Mouse (Mus musculus) gastrocnemius, adult 2 months (tissue): Measurements from ENCODE around the gene Clec10a. TPM values are rescaled to one million over a fixed set of nuclear protein-coding genes. Genes with fewer than 3 reads are reported as not detected.

Source experiments
- DNase-seq: peaks from one replicate; pipeline ENCODE4 v3.0.0; 2022
- H3K27ac ChIP-seq: fragments of 200-600 bp; 2 replicates; pipeline ENCODE4 v1.8.1; 2022; ENCODE audit warnings: mild to moderate bottlenecking
- H3K4me3 ChIP-seq: fragments of 200-600 bp; 2 replicates; pipeline ENCODE4 v1.8.1; 2022; ENCODE audit warnings: mild to moderate bottlenecking, moderate library complexity
- CTCF ChIP-seq: fragments of 200-600 bp; IDR thresholded peaks from 2 replicates; pipeline ENCODE4 v1.8.1; 2022; ENCODE audit warnings: antibody characterized with exemption, mild to moderate bottlenecking, moderate library complexity
- intact Hi-C: fragments of 180-260 bp; cut with DNase I; formaldehyde crosslinking; loops from one replicate; pipeline ENCODE4 v1.15.1; 2025
- total RNA-seq, 2 experiments: library from RNA; stranded (reverse); gene quantifications; 2 replicates each; pipeline ENCODE4 v1.2.3; 2021

Clec10a gene
- total RNA-seq, 2 experiments from 2014 or later, result 2.1 to 2.7 TPM

DNA sequence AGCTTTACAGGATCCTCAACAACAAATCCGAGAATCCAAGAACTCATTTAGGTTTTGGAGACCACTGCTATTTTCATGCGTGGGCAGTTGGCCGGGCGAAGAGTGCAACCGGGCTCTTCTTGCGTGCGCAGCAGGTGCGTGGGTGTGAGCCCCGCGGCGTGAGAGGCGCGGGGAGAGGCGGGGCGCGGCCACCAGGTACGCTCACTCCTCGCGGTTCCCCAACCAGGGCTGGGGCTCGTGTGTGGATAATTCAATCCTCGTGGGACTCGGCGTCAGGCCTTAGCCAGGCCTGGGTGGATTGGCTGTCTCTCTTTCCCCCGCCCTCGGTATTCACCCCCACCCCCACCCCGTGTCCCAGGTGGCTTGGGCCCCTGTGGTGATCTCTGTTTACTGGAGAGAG is 57.7 kb downstream of the Clec10a start:
- TF ChIP-seq CTCF, result no peak
- Histone ChIP-seq H3K4me3 (peak overlapping the region; percentile 67), H3K27ac (no peak overlapping the region; the same call in 1 of the 2 replicates)
- intact Hi-C loops, result loop anchor here (1.0 to 2.0 kb wide), 2 partner anchors 139 to 159 kb away; partner anchors contain the start of gene Asgr1
- DNase-seq, result peak; percentile 18

DNA sequence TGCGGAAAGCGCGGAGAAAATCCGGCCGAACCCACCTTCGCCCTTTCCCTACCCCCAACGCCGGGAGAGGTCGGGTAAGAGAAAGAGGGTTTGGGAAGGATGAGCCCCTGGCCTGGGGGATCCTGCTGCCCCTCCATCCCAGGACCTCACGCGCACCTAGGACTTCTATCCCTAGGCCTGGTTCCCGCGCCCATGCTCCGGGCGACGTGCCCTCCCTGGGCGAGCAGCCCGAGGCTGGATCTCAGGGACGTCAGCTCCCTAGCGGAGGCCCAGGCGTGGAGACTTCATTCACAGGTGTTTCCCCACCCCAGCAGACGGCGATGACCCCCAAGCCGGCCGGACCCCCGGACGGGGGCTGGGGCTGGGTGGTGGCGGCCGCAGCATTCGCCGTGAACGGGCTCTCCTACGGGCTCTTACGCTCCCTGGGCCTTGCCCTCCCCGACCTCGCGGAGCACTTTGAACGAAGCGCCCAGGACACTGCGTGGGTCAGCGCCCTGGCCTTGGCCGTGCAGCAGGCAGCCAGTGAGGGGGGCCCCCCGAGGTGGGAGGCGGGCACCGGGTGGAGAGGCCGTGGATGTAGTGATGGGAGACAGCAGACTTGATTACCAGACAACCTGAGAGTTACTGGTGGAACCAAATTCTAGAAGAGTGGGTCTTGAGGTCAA is 58.3 kb downstream of the Clec10a start:
- peak overlapping the region; percentile 43 for H3K27ac ChIP-seq
- peak; percentile 55 for DNase-seq
- peak overlapping the region; percentile 67 for H3K4me3 ChIP-seq
- intact Hi-C loops, result no loop called here
- TF ChIP-seq CTCF, result no peak

DNA sequence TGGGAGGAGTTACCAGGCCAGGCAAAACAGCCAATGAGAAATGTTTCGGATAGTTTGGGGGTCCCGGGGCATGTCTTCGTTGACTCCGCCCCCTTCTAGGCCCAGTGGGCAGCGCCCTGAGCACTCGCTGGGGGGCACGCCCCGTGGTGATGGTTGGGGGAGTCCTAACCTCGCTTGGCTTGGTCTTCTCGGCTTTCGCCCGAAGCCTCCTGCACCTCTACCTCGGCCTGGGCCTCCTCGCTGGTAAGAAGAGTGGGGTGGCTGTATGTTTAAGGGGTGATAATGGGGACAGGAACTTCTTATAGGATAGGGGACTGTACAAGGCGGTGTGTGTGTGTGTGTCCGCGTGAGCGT is 58.8 kb downstream of the Clec10a start:
- intact Hi-C loops, result no loop called here
- DNase-seq, result no peak
- H3K4me3 ChIP-seq, result peak overlapping the region; percentile 67; the same call in 1 of the 2 replicates

DNA sequence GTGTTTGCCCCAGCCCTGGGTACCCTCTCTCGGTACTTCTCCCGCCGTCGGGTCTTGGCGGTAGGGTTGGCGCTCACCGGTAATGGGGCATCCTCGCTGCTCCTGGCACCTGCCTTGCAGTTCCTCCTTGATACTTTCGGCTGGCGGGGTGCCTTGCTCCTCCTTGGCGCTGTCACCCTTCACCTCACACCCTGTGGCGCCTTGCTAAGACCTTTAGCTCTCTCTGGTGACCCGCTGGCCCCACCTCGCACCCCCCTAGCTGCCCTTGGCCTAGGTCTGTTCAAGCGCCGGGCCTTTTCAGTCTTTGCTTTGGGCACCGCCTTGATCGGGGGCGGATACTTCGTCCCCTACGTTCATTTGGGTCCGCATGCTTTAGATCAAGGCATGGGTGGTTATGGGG is 59.3 kb downstream of the Clec10a start:
- H3K4me3 ChIP-seq, result no peak overlapping the region
- intact Hi-C loops, result no loop called here
- DNase-seq, result no peak
- TF ChIP-seq CTCF, result no peak
- no peak overlapping the region for H3K27ac ChIP-seq

More for the DNA sequence above, 58.8 kb downstream of the Clec10a start:
- no peak overlapping the region for H3K27ac ChIP-seq
- no peak for TF ChIP-seq CTCF

DNA sequence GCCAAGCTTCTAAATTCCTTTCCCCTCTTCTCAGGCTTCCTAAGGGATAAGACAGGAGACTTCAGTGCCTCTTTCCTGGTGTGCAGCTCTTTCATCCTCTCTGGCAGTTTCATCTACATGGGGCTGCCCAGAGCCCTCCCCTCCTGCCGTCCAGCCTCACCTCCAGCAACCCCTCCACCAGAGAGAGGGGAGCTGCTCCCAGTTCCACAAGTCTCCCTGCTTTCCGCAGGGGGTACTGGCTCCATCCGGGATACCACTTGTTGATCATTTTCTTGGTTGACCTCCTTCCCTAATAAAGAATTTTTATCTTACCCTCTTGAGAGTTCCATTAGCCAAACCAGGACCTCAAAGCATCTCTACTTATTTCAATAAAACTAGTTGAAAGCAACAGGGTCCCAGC is 60.1 kb downstream of the Clec10a start:
- intact Hi-C loops, result no loop called here
- no peak for TF ChIP-seq CTCF
- H3K4me3 ChIP-seq, result no peak overlapping the region
- H3K27ac ChIP-seq, result no peak overlapping the region
- DNase-seq, result no peak

DNA sequence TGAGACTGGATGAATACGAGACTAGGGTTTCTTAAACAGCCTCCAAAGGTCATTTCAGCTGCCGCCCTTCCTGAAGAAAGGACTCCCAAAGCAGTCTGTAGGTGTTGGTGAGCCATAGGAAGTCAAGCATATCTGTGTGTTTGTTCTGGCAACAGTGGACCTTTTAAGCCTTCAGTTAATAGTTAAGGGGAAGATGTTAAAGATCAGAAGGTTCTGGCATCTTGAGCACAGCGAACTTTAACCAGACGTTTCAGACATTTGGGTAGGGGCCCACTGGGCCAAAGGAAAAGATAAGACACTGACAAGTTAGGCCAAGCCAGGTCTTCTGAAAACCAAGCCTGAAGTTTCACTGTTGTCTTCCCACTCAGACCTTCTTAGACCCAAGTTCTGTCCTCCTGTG is 62.0 kb downstream of the Clec10a start:
- no peak for TF ChIP-seq CTCF
- H3K27ac ChIP-seq, result no peak overlapping the region
- H3K4me3 ChIP-seq, result no peak overlapping the region
- no peak for DNase-seq
- intact Hi-C loops, result no loop called here

DNA sequence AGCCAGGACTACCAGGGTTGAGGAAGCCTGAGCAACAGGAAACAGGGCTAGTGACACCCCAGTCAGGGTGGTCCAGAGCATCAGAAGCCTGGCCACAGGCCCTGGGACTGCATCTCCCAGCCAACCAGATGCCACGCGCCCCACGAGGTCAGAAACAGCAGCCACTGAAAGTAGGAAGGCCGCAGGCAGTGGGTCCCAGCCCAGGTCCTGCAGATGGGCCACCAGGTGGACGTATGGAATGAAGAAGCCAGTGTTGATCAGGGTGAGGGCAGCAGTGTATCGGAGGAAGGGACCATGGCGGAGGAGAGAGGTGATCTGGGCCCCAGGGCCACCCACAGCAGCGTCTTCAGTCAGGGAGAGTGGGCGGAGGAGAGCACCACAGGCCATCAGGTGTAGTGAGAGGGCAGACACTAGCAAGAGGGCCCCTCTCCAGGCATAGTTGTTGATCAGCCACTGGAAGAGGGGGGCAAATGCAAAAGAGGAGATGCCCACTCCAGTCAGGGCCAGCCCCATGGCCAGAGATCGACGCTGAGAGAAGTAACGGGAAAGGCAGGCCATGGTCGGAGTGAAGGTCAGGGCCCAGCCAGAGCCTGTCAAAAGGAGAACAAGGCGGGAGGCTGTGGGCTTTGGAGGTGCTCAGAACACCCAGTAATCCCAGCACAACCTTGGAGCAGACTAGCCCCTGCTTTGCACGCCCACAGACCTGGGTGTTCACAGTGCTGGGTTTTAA is 62.9 kb downstream of the Clec10a start:
- Histone ChIP-seq H3K27ac (no peak overlapping the region), H3K4me3 (no peak overlapping the region)
- intact Hi-C loops, result no loop called here
- TF ChIP-seq CTCF, result no peak
- no peak for DNase-seq

DNA sequence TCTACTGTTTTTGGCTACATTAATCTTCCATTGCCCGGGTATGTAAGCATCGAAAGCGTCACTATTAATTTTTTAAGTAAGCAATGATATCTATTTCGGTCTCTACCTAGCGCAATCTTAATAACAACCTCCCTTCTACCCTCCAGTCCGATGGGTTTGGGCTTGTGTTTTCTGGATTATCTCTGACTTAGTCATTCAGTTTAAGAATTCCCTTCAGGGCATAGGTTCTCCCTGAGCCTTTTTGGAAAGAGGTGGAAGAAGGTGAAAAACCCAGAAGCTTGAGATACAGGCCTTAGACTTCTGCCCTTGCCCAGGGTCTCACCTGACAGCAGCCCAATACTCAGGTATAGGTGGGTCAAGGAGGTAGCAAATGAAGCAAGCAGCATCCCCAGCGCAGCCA is 63.9 kb downstream of the Clec10a start:
- no peak for TF ChIP-seq CTCF
- DNase-seq, result no peak
- intact Hi-C loops, result no loop called here
- H3K4me3 ChIP-seq, result peak overlapping the region; percentile 78
- H3K27ac ChIP-seq, result peak overlapping the region; percentile 90

DNA sequence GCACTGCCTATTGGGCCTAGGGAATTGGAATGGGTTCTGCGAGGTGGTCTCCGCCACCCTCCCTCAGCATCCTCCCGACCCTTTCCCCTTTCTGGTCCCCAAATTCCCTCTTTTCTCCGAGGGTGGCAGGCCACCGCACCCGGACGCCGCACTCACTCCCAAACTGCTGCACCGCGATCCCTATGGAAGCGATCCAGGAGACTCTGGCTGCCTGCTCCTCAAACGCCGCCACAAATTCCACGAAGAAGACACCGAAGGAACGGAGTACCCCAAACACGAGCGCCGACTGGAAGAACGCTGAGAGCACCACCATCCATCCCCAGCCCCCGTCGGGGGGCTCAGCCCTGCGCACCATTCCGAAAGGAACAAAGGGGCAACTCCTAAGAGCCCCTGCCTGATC is 64.3 kb downstream of the Clec10a start:
- H3K4me3 ChIP-seq, result peak overlapping the region; percentile 78
- TF ChIP-seq CTCF, result no peak
- DNase-seq, result peak; percentile 34
- peak overlapping the region; percentile 90 for H3K27ac ChIP-seq
- intact Hi-C loops, result no loop called here

Other genes starting within 250 kb of the Clec10a start
- 10 to 100 TPM; 47.1 to 49.6 TPM for gene Gps2, start 242.3 kb upstream of the Clec10a start, total RNA-seq
- gene Eif5a, start 234.2 kb upstream of the Clec10a start, total RNA-seq, result 100 to 1,000 TPM; 413 to 433 TPM
- 10 to 100 TPM in 1 of 2 experiments, 1 to 10 TPM in 1; 8.0 to 16.5 TPM for gene Ybx2, start 220.4 kb upstream of the Clec10a start, total RNA-seq
- 100 to 1,000 TPM; 494 to 503 TPM for gene Slc2a4, start 208.0 kb upstream of the Clec10a start, total RNA-seq
- not detected for gene Cldn7, start 191.4 kb upstream of the Clec10a start, total RNA-seq
- 100 to 1,000 TPM; 217 to 261 TPM for gene Ctdnep1, start 175.0 kb upstream of the Clec10a start, total RNA-seq
- gene Elp5, start 173.7 kb upstream of the Clec10a start, total RNA-seq, result 10 to 100 TPM; 33.0 to 45.2 TPM
- gene Gabarap, start 165.1 kb upstream of the Clec10a start, total RNA-seq, result 100 to 1,000 TPM; 194 to 232 TPM
- gene Phf23, start 160.4 kb upstream of the Clec10a start, total RNA-seq, result 10 to 100 TPM; 19.2 to 21.8 TPM
- gene Dvl2, start 155.6 kb upstream of the Clec10a start, total RNA-seq, result 1 to 10 TPM; 3.6 to 5.0 TPM
- 100 to 1,000 TPM; 266 to 502 TPM for gene Acadvl, start 140.8 kb upstream of the Clec10a start, total RNA-seq
- 1 to 10 TPM; 3.2 to 5.2 TPM for gene Dlg4, start 139.3 kb upstream of the Clec10a start, total RNA-seq
- not detected for gene Asgr1, start 102.1 kb upstream of the Clec10a start, total RNA-seq
- gene Asgr2, start 63.6 kb upstream of the Clec10a start, total RNA-seq, result under 1 TPM; 0.22 to 0.31 TPM
- 1 to 10 TPM in 1 of 2 experiments, under 1 TPM in 1; 0.94 to 3.3 TPM for gene Mgl2, start 25.9 kb upstream of the Clec10a start, total RNA-seq
- gene Slc16a11, start 56.6 kb downstream of the Clec10a start, total RNA-seq, result not detected
- gene Slc16a13, start 64.9 kb downstream of the Clec10a start, total RNA-seq, result under 1 TPM; 0.28 to 0.67 TPM
- gene Bcl6b, start 73.6 kb downstream of the Clec10a start, total RNA-seq, result 1 to 10 TPM; 1.4 to 2.6 TPM
- gene 0610010K14Rik, start 81.7 kb downstream of the Clec10a start, total RNA-seq, result 10 to 100 TPM; 33.4 to 37.0 TPM
- 1 to 10 TPM; 3.7 to 4.4 TPM for gene Gm21988, start 83.6 kb downstream of the Clec10a start, total RNA-seq
- gene Rnasek, start 83.6 kb downstream of the Clec10a start, total RNA-seq, result 100 to 1,000 TPM; 109 to 117 TPM
- gene Alox12, start 99.2 kb downstream of the Clec10a start, total RNA-seq, result 1 to 10 TPM; 1.0 to 1.8 TPM
- gene Alox12e, start 166.4 kb downstream of the Clec10a start, total RNA-seq, result not detected
- gene Alox15, start 195.8 kb downstream of the Clec10a start, total RNA-seq, result under 1 TPM in 1 of 2 experiments, not detected in 1; 0.17 TPM